Mouse (Mus musculus): ENCODE measurements around the gene Olfr1314. TPM values are rescaled to one million over a fixed set of nuclear protein-coding genes. Genes with fewer than 3 reads are reported as not detected.

The Olfr1314 gene
- polyA plus RNA-seq (2014; fragmentation: Nextera tagmentation; extraction: Ambion mirVana), result not detected in 2 replicates

DNA sequence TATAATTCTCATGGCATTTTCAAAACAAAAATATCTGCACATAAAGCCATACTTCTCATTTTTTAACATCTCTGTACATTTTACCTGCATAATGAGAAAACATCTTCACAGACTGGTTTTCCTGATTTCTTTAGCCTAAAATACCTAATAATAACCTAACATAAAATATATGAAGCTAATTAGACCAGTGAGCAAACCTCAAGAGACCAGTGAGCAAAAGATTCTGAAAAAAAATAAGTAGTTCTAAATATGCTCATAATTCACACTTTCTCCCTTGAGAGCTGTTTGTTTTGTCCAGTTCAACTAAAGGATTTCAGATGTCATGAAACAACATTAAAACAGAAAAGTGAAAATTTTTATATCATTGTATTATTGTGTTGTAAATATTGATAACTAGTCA lies at the start of gene Olfr1314:
Gene Olfr1314 (minus strand): TSS at position 101 of the 400 bp plus-strand sequence.
- DNase-seq (ENCODE audit: low spot score) (no peak), ATAC-seq (replicated peaks; ENCODE audit: low FRiP score, low TSS enrichment, low read depth) (no peak)
- Histone ChIP-seq H3K4me1 (replicated peaks; ENCODE audit: control insufficient read depth, insufficient read depth, low read length) (no peaks in the 10 kb centered on the region), H3K36me3 (ENCODE audit: control insufficient read depth, insufficient read depth, low read length) (no peaks in the 10 kb centered on the region), H3K9ac (ENCODE audit: low read length) (no peak within 1 kb of the TSS), H3K4me3 (ENCODE audit: low read depth, low read length) (no peak within 1 kb of the TSS), H3K4me2 (ENCODE audit: low read length) (no peak within 1 kb of the TSS), H3K27me3 (replicated peaks; ENCODE audit: control insufficient read depth, insufficient read depth, low read length) (no peaks in the 10 kb centered on the region), H3K9me3 (ENCODE audit: control insufficient read depth, low read length) (no peaks in the 10 kb centered on the region), H3K27ac (ENCODE audit: low read depth) (no peak within 1 kb of the TSS)

GRCm38 (mm10) chr2:112140029-112140428 lies 43.4 kb upstream of the Olfr1314 start, which contains the start of gene Olfr1317:
TSS of gene Olfr1317 (plus strand) at chr2:112140329.
- Histone ChIP-seq H3K4me2 (ENCODE audit: low read length) (no peak within 1 kb of the TSS), H3K27me3 (replicated peaks; ENCODE audit: control insufficient read depth, insufficient read depth, low read length) (no peaks in the 10 kb centered on the region), H3K36me3 (ENCODE audit: control insufficient read depth, insufficient read depth, low read length) (no peaks in the 10 kb centered on the region), H3K9ac (ENCODE audit: low read length) (no peak within 1 kb of the TSS), H3K4me1 (replicated peaks; ENCODE audit: control insufficient read depth, insufficient read depth, low read length) (no peaks in the 10 kb centered on the region), H3K4me3 (ENCODE audit: low read depth, low read length) (no peak within 1 kb of the TSS), H3K9me3 (ENCODE audit: control insufficient read depth, low read length) (no peaks in the 10 kb centered on the region), H3K27ac (ENCODE audit: low read depth) (no peak within 1 kb of the TSS)
- 65% methylated on average over 2 of the region's 2 CpGs for WGBS
- ATAC-seq (replicated peaks; ENCODE audit: low FRiP score, low TSS enrichment, low read depth) (no peak), DNase-seq (ENCODE audit: low spot score) (no peak)

- no peak within 1 kb of the TSS for H3K4me3 ChIP-seq (ENCODE audit: low read depth, low read length)
- H3K9me3 ChIP-seq (ENCODE audit: control insufficient read depth, low read length), result no peaks in the 10 kb centered on the region
- ATAC-seq (replicated peaks; ENCODE audit: low FRiP score, low TSS enrichment, low read depth) (no peak), DNase-seq (ENCODE audit: low spot score) (no peak)
- H3K27me3 ChIP-seq (replicated peaks; ENCODE audit: control insufficient read depth, insufficient read depth, low read length), result no peaks in the 10 kb centered on the region
- H3K4me1 ChIP-seq (replicated peaks; ENCODE audit: control insufficient read depth, insufficient read depth, low read length), result no peaks in the 10 kb centered on the region
- H3K4me2 ChIP-seq (ENCODE audit: low read length), result no peak within 1 kb of the TSS
- no peak within 1 kb of the TSS for H3K27ac ChIP-seq (ENCODE audit: low read depth)
- 88% methylated on average over 2 of the region's 2 CpGs for WGBS
- no peak within 1 kb of the TSS for H3K9ac ChIP-seq (ENCODE audit: low read length)
- H3K36me3 ChIP-seq (ENCODE audit: control insufficient read depth, insufficient read depth, low read length), result no peaks in the 10 kb centered on the region
Measured at GRCm38 (mm10) chr2:112134877-112135276, 38.3 kb upstream of the Olfr1314 start, which contains the start of gene Olfr1316. TSS of gene Olfr1316 (minus strand) at chr2:112134977.

DNA sequence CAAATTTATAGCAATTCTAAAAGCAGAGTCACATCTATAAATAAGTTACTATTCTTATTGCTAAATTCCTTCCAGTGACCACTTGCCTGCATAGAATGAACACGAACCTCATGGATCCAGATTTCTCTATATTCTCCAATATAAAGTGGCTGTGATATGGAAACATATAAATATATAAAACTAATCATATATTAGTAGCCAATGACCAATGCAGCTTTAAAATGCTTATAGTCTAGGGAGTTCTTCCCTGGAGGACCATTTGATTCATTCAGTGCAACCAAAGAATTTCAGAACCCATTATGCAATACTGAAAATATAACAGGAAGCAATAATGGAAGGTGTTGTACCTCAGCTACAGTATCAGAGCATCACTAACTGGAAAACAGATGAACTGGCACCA lies 18.8 kb upstream of the Olfr1314 start, which contains the start of gene Olfr1315-ps1:
Gene Olfr1315-ps1 (minus strand): TSS at position 101 of the 400 bp plus-strand sequence.
- H3K36me3 ChIP-seq (ENCODE audit: control insufficient read depth, insufficient read depth, low read length), result no peaks in the 10 kb centered on the region
- no peaks in the 10 kb centered on the region for H3K9me3 ChIP-seq (ENCODE audit: control insufficient read depth, low read length)
- 72% methylated on average over 1 of the region's 1 CpGs for WGBS
- DNase-seq (ENCODE audit: low spot score), result no peak
- H3K4me3 ChIP-seq (ENCODE audit: low read depth, low read length), result no peak within 1 kb of the TSS
- H3K4me2 ChIP-seq (ENCODE audit: low read length), result no peak within 1 kb of the TSS
- no peak for ATAC-seq (replicated peaks; ENCODE audit: low FRiP score, low TSS enrichment, low read depth)
- no peak within 1 kb of the TSS for H3K27ac ChIP-seq (ENCODE audit: low read depth)
- H3K4me1 ChIP-seq (replicated peaks; ENCODE audit: control insufficient read depth, insufficient read depth, low read length), result no peaks in the 10 kb centered on the region
- no peaks in the 10 kb centered on the region for H3K27me3 ChIP-seq (replicated peaks; ENCODE audit: control insufficient read depth, insufficient read depth, low read length)
- H3K9ac ChIP-seq (ENCODE audit: low read length), result no peak within 1 kb of the TSS

GRCm38 (mm10) chr2:112077743-112078142 lies 18.8 kb downstream of the Olfr1314 start, which contains the start of gene Olfr1313:
TSS of gene Olfr1313 (minus strand) at chr2:112077843.
- Histone ChIP-seq H3K27me3 (replicated peaks; ENCODE audit: control insufficient read depth, insufficient read depth, low read length) (no peaks in the 10 kb centered on the region), H3K36me3 (ENCODE audit: control insufficient read depth, insufficient read depth, low read length) (no peaks in the 10 kb centered on the region), H3K4me3 (ENCODE audit: low read depth, low read length) (no peak within 1 kb of the TSS), H3K27ac (ENCODE audit: low read depth) (no peak within 1 kb of the TSS), H3K4me2 (ENCODE audit: low read length) (no peak within 1 kb of the TSS), H3K9me3 (ENCODE audit: control insufficient read depth, low read length) (no peaks in the 10 kb centered on the region), H3K4me1 (replicated peaks; ENCODE audit: control insufficient read depth, insufficient read depth, low read length) (no peaks in the 10 kb centered on the region), H3K9ac (ENCODE audit: low read length) (no peak within 1 kb of the TSS)
- no peak for DNase-seq (ENCODE audit: low spot score)
- no peak for ATAC-seq (replicated peaks; ENCODE audit: low FRiP score, low TSS enrichment, low read depth)

GRCm38 (mm10) chr2:112050138-112050537 lies 46.4 kb downstream of the Olfr1314 start, which contains the start of gene Olfr1312:
TSS of gene Olfr1312 (minus strand) at chr2:112050238.
- Histone ChIP-seq H3K4me3 (ENCODE audit: low read depth, low read length) (no peak within 1 kb of the TSS), H3K27ac (ENCODE audit: low read depth) (no peak within 1 kb of the TSS), H3K9me3 (ENCODE audit: control insufficient read depth, low read length) (no peaks in the 10 kb centered on the region), H3K36me3 (ENCODE audit: control insufficient read depth, insufficient read depth, low read length) (no peaks in the 10 kb centered on the region), H3K4me2 (ENCODE audit: low read length) (no peak within 1 kb of the TSS), H3K27me3 (replicated peaks; ENCODE audit: control insufficient read depth, insufficient read depth, low read length) (no peaks in the 10 kb centered on the region), H3K9ac (ENCODE audit: low read length) (no peak within 1 kb of the TSS), H3K4me1 (replicated peaks; ENCODE audit: control insufficient read depth, insufficient read depth, low read length) (no peaks in the 10 kb centered on the region)
- DNase-seq (ENCODE audit: low spot score) (no peak), ATAC-seq (replicated peaks; ENCODE audit: low FRiP score, low TSS enrichment, low read depth) (no peak)
- 24% methylated on average over 1 of the region's 1 CpGs for WGBS

Other genes with a start within 250 kb of the Olfr1314 start
- gene Olfr1305, start 219.6 kb downstream of the Olfr1314 start, polyA plus RNA-seq (2014; fragmentation: Nextera tagmentation; extraction: Ambion mirVana), result not detected in 2 replicates
- not detected in 2 replicates for gene Olfr1306, start 180.5 kb downstream of the Olfr1314 start, polyA plus RNA-seq (2014; fragmentation: Nextera tagmentation; extraction: Ambion mirVana)
- gene Olfr1307, start 147.3 kb downstream of the Olfr1314 start, polyA plus RNA-seq (2014; fragmentation: Nextera tagmentation; extraction: Ambion mirVana), result not detected in 2 replicates
- not detected in 2 replicates for gene Olfr1308, start 131.8 kb downstream of the Olfr1314 start, polyA plus RNA-seq (2014; fragmentation: Nextera tagmentation; extraction: Ambion mirVana)
- gene Olfr1309, start 106.5 kb downstream of the Olfr1314 start, polyA plus RNA-seq (2014; fragmentation: Nextera tagmentation; extraction: Ambion mirVana), result not detected in 2 replicates
- gene Olfr1310, start 84.1 kb downstream of the Olfr1314 start, polyA plus RNA-seq (2014; fragmentation: Nextera tagmentation; extraction: Ambion mirVana), result not detected in 2 replicates
- gene Olfr1311, start 72.4 kb downstream of the Olfr1314 start, polyA plus RNA-seq (2014; fragmentation: Nextera tagmentation; extraction: Ambion mirVana), result not detected in 2 replicates
- not detected in 2 replicates for gene Olfr1312, start 46.5 kb downstream of the Olfr1314 start, polyA plus RNA-seq (2014; fragmentation: Nextera tagmentation; extraction: Ambion mirVana)
- gene Olfr1313, start 18.9 kb downstream of the Olfr1314 start, polyA plus RNA-seq (2014; fragmentation: Nextera tagmentation; extraction: Ambion mirVana), result not detected in 2 replicates
- gene Olfr1315-ps1, start 18.7 kb upstream of the Olfr1314 start, polyA plus RNA-seq (2014; fragmentation: Nextera tagmentation; extraction: Ambion mirVana), result not detected in 2 replicates
- gene Olfr1316, start 38.2 kb upstream of the Olfr1314 start, polyA plus RNA-seq (2014; fragmentation: Nextera tagmentation; extraction: Ambion mirVana), result not detected in 2 replicates
- not detected in 2 replicates for gene Olfr1317, start 43.5 kb upstream of the Olfr1314 start, polyA plus RNA-seq (2014; fragmentation: Nextera tagmentation; extraction: Ambion mirVana)
- gene Olfr1318, start 57.4 kb upstream of the Olfr1314 start, polyA plus RNA-seq (2014; fragmentation: Nextera tagmentation; extraction: Ambion mirVana), result not detected in 2 replicates
- gene Lpcat4, start 142.7 kb upstream of the Olfr1314 start, polyA plus RNA-seq (2014; fragmentation: Nextera tagmentation; extraction: Ambion mirVana), result 23.8 and 28.1 TPM in 2 replicates
- 0.08 TPM in 1 of 2 replicates, not detected in the other for gene Nutm1, start 162.5 kb upstream of the Olfr1314 start, polyA plus RNA-seq (2014; fragmentation: Nextera tagmentation; extraction: Ambion mirVana)
- gene Nop10, start 165.1 kb upstream of the Olfr1314 start, polyA plus RNA-seq (2014; fragmentation: Nextera tagmentation; extraction: Ambion mirVana), result 255 and 275 TPM in 2 replicates
- gene Slc12a6, start 169.0 kb upstream of the Olfr1314 start, polyA plus RNA-seq (2014; fragmentation: Nextera tagmentation; extraction: Ambion mirVana), result 17.7 and 18.1 TPM in 2 replicates
- gene Gm21985, start 169.5 kb upstream of the Olfr1314 start, polyA plus RNA-seq (2014; fragmentation: Nextera tagmentation; extraction: Ambion mirVana), result not detected in 2 replicates